Mouse (Mus musculus): Measurements from ENCODE around the gene Ints3. TPM values are rescaled to one million over a fixed set of nuclear protein-coding genes. Genes with fewer than 3 reads are reported as not detected.

Ints3 gene
- total and polyA plus RNA-seq, 3 experiments: 58.5 to 115 (median 101) TPM

DNA sequence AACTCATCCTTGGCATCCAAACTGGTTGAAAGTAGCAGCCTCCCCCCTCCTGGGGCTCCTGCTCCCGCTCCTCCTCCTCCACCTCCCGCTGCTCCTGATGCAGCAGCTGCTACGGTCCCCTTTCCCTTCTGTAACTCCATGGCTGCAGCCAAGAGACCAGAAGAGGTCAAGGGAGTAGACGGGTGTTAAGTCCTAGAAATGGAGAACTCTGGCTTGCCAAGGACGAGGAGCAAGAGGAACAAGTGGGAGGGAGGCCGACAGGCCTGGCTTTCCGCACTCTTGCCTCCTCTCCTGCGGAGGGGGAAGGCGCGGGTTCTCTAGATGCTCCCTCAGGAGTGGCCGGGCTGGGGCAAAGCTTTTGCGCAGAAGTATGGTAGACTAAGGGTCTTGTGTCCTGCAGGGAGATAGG, 607 bp downstream of the Ints3 start:
- TF ChIP-seq GABPA (IDR thresholded peaks at IDR 0.05; ENCODE audit: low read depth, low read length): no peak
- no peak for TF ChIP-seq CTCF (IDR thresholded peaks at IDR 0.05 in 2 of 3, conservative IDR thresholded peaks at IDR 0.05 in 1 of 3; ENCODE audit: control insufficient read depth in 1 of 3, insufficient read depth in 1 of 3, low read depth in 2 of 3, low read length in 3 of 3, poor library complexity in 1 of 3, severe bottlenecking in 1 of 3)
- 0 out of 2 replicates have a peak, but pooled peaks have one; percentile 19 for TF ChIP-seq TCF12 (IDR thresholded peaks at IDR 0.05; ENCODE audit: low read depth, low read length)
- TF ChIP-seq ZKSCAN1 (IDR thresholded peaks at IDR 0.05; ENCODE audit: low read depth, low read length): no peak
- TF ChIP-seq SMC3 (IDR thresholded peaks at IDR 0.05; ENCODE audit: low read depth, low read length): no peak

DNA sequence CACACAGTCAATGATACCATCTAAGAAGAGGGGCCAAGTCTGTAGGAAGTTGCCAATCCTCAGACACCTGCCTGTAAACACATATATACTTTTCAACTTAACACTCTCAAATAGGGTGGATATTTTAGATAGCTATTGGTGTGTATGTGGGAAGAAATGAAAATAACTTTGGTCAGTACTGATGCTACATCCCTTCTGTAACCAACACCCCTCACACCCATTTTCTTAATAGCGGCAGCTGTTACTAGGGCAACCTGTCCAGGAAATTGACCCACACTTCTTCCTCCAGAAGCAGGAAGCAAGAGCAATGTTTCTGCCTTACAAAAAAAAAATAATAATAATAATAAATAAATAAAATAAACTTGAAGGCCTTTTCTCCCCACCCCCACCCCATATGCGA, 1.1 kb downstream of the Ints3 start:
- peaks cover 0 to 47% of the 10 kb centered on the region in 2 experiments; a peak in 2 of 4 replicates for H3K36me3 ChIP-seq (ENCODE audit: control insufficient read depth in 1 of 2, insufficient read depth in 2 of 2, low read length in 2 of 2)
- peaks cover 25 to 37% of the 10 kb centered on the region in 2 experiments for H3K4me1 ChIP-seq (ENCODE audit: control insufficient read depth in 1 of 2, insufficient read depth in 2 of 2, low read length in 2 of 2)
- peak overlapping the region; percentile 84 for H3K9ac ChIP-seq (ENCODE audit: control insufficient read depth, low read depth, low read length, poor library complexity, severe bottlenecking)
- H3K4me3 ChIP-seq (ENCODE audit: control insufficient read depth in 1 of 2, insufficient read depth in 1 of 2, low read depth in 2 of 2, low read length in 2 of 2): peak overlapping the region; percentile 68 to 69
- no peak overlapping the region for H3K27ac ChIP-seq (ENCODE audit: control insufficient read depth, low read depth, low read length)
- H3K27me3 ChIP-seq (ENCODE audit: control insufficient read depth in 1 of 2, insufficient read depth in 2 of 2, low read length in 2 of 2): no peaks in the 10 kb centered on the region
- peak; percentile 54 for DNase-seq (ENCODE audit: low read depth, low spot score)
- TF ChIP-seq POLR2AphosphoS2 (IDR thresholded peaks at IDR 0.05; ENCODE audit: low read length) (no peak), TBP (IDR thresholded peaks at IDR 0.05; ENCODE audit: low read depth, low read length) (no peak), JUND (IDR thresholded peaks at IDR 0.05; ENCODE audit: low read depth, low read length) (no peak), ZKSCAN1 (IDR thresholded peaks at IDR 0.05; ENCODE audit: low read depth, low read length) (no peak), POLR2A (IDR thresholded peaks at IDR 0.05; ENCODE audit: control insufficient read depth in 1 of 2, insufficient read depth in 1 of 2, low read depth in 1 of 2, low read length in 2 of 2, poor library complexity in 1 of 2) (no peak), ZNF384 (IDR thresholded peaks at IDR 0.05; ENCODE audit: low read depth, low read length) (peak; percentile 77), EP300 (IDR thresholded peaks at IDR 0.05; ENCODE audit: low read depth in 1 of 2, low read length in 2 of 2) (no peak), KAT2A (conservative IDR thresholded peaks at IDR 0.05; ENCODE audit: low read depth, low read length) (no peak), SIN3A (IDR thresholded peaks at IDR 0.05; ENCODE audit: low read length) (peak; percentile 16; the same call in 1 of the 2 replicates), NELFE (IDR thresholded peaks at IDR 0.05; ENCODE audit: low read depth, low read length) (no peak)
- peaks cover 18% of the 10 kb centered on the region for H3K79me2 ChIP-seq (ENCODE audit: control insufficient read depth, insufficient read depth, low read length, poor library complexity)
- H3K9me3 ChIP-seq (replicated peaks; ENCODE audit: insufficient read depth, low read length): no peaks in the 10 kb centered on the region

More for the DNA sequence above, 607 bp downstream of the Ints3 start:
- peaks cover 0 to 45% of the 10 kb centered on the region in 2 experiments; a peak in 2 of 4 replicates for H3K36me3 ChIP-seq (ENCODE audit: control insufficient read depth in 1 of 2, insufficient read depth in 2 of 2, low read length in 2 of 2)
- no peaks in the 10 kb centered on the region for H3K9me3 ChIP-seq (replicated peaks; ENCODE audit: insufficient read depth, low read length)
- peaks cover 18% of the 10 kb centered on the region for H3K79me2 ChIP-seq (ENCODE audit: control insufficient read depth, insufficient read depth, low read length, poor library complexity)
- DNase-seq (ENCODE audit: low read depth, low spot score): peak; percentile 81
- H3K27me3 ChIP-seq (ENCODE audit: control insufficient read depth in 1 of 2, insufficient read depth in 2 of 2, low read length in 2 of 2): no peaks in the 10 kb centered on the region
- H3K4me3 ChIP-seq (ENCODE audit: control insufficient read depth in 1 of 2, insufficient read depth in 1 of 2, low read depth in 2 of 2, low read length in 2 of 2): peak overlapping the region; percentile 68 to 69
- H3K9ac ChIP-seq (ENCODE audit: control insufficient read depth, low read depth, low read length, poor library complexity, severe bottlenecking): peak overlapping the region; percentile 84
- peaks cover 23 to 37% of the 10 kb centered on the region in 2 experiments for H3K4me1 ChIP-seq (ENCODE audit: control insufficient read depth in 1 of 2, insufficient read depth in 2 of 2, low read length in 2 of 2)
- H3K27ac ChIP-seq (ENCODE audit: control insufficient read depth, low read depth, low read length): peak overlapping the region; percentile 88

DNA sequence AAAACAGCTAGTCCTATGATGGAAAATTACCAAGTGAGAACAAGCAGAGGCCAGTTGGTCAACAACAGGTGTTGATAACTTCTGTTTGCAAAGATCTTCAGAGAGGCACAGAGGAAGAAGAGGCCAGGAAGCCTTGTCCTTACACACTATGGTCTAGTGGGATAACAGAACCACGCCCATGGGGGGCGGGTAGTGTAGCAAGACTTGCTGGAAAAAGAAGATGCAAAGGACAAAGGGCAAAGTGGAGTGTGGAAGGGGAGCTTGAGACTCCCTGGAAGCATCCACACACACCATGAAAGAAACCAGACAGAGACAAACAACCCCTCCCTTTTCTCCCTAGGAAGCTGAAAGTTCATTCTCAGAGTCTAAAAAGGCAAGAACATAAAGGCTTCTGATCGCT, 3.8 kb downstream of the Ints3 start:
- Histone ChIP-seq H3K79me2 (ENCODE audit: control insufficient read depth, insufficient read depth, low read length, poor library complexity) (peaks cover 22% of the 10 kb centered on the region), H3K4me3 (ENCODE audit: control insufficient read depth in 1 of 2, insufficient read depth in 1 of 2, low read depth in 2 of 2, low read length in 2 of 2) (no peak overlapping the region), H3K27ac (ENCODE audit: control insufficient read depth, low read depth, low read length) (no peak overlapping the region), H3K36me3 (ENCODE audit: control insufficient read depth in 1 of 2, insufficient read depth in 2 of 2, low read length in 2 of 2) (peaks cover 0 to 50% of the 10 kb centered on the region in 2 experiments; a peak in 3 of 4 replicates), H3K27me3 (ENCODE audit: control insufficient read depth in 1 of 2, insufficient read depth in 2 of 2, low read length in 2 of 2) (no peaks in the 10 kb centered on the region), H3K4me1 (ENCODE audit: control insufficient read depth in 1 of 2, insufficient read depth in 2 of 2, low read length in 2 of 2) (peaks cover 25 to 37% of the 10 kb centered on the region in 2 experiments), H3K9me3 (replicated peaks; ENCODE audit: insufficient read depth, low read length) (no peaks in the 10 kb centered on the region), H3K9ac (ENCODE audit: control insufficient read depth, low read depth, low read length, poor library complexity, severe bottlenecking) (no peak overlapping the region)
- DNase-seq (ENCODE audit: low read depth, low spot score): peak; percentile 38
- TF ChIP-seq RCOR1 (IDR thresholded peaks at IDR 0.05; ENCODE audit: low read depth, low read length) (no peak), RAD21 (IDR thresholded peaks at IDR 0.05; ENCODE audit: low read depth, low read length) (no peak), EP300 (IDR thresholded peaks at IDR 0.05; ENCODE audit: low read depth in 1 of 2, low read length in 2 of 2) (peak in 1 of 2 experiments; percentile 25; a peak in 1 of 4 replicates), TAL1 (IDR thresholded peaks at IDR 0.05; ENCODE audit: low read length) (0 out of 2 replicates have a peak, but pooled peaks have one; percentile 14), NRF1 (IDR thresholded peaks at IDR 0.05; ENCODE audit: insufficient read depth, low read depth, low read length, poor library complexity, severe bottlenecking) (no peak), MXI1 (IDR thresholded peaks at IDR 0.05; ENCODE audit: low read depth, low read length) (no peak), ZKSCAN1 (IDR thresholded peaks at IDR 0.05; ENCODE audit: low read depth, low read length) (no peak)

Measured in MEL (cell line).